Mouse (Mus musculus): ENCODE measurements around the gene Usp37.

- TF ChIP-seq CTCF (IDR thresholded peaks at IDR 0.05; ENCODE audit: extremely low read depth, insufficient read depth, low read length) (no peak), POLR2A (IDR thresholded peaks at IDR 0.05; ENCODE audit: extremely low read depth, insufficient read depth, low read length) (no peak)
Observed at GRCm38 (mm10) chr1:74505393-74505720, 38.7 kb downstream of the Usp37 start.

All from cortical plate, adult 2 months (tissue).